Mouse (Mus musculus) MEL (cell line): ENCODE measurements around the gene Men1. TPM values are rescaled to one million over a fixed set of nuclear protein-coding genes. Genes with fewer than 3 reads are reported as not detected.

ENCODE experiments used
- DNase-seq: peaks from one replicate; pipeline ENCODE4 v3.0.0; 2011; ENCODE audit warnings: low read depth, low spot score
- H3K27ac ChIP-seq: 2 replicates; pipeline ENCODE4 v1.5.1; 2012; ENCODE audit warnings: low read depth, mild to moderate bottlenecking, control low read depth, low read length, moderate library complexity; ENCODE audit not compliant: control insufficient read depth
- H3K27me3 ChIP-seq, 2 experiments: fragments of 150-350 bp in 1 of 2; sonication (generic) in 1 of 2; 2 replicates each; pipeline ENCODE4 v1.6.1; 2012; ENCODE audit warnings: low read length in 2 of 2, mild to moderate bottlenecking in 2 of 2, improper control_type of control experiment in 1 of 2, moderate library complexity in 1 of 2; ENCODE audit not compliant: insufficient read depth in 2 of 2, control insufficient read depth in 1 of 2
- H3K36me3 ChIP-seq, 2 experiments: 2 replicates each; pipeline ENCODE4 v1.6.1; 2012 to 2014; ENCODE audit warnings: low read length in 2 of 2, improper control_type of control experiment in 1 of 2, inconsistent platforms in 1 of 2, mild to moderate bottlenecking in 1 of 2; ENCODE audit not compliant: insufficient read depth in 2 of 2, control insufficient read depth in 1 of 2
- H3K4me1 ChIP-seq, 2 experiments: fragments of 150-350 bp in 1 of 2; sonication (generic) in 1 of 2; 2 replicates each; pipeline ENCODE4 v1.6.1; 2012; ENCODE audit warnings: low read length in 2 of 2, improper control_type of control experiment in 1 of 2, mild to moderate bottlenecking in 1 of 2; ENCODE audit not compliant: insufficient read depth in 2 of 2, control insufficient read depth in 1 of 2
- H3K4me3 ChIP-seq, 2 experiments: fragments of 150-350 bp in 1 of 2; sonication (generic) in 1 of 2; 2 replicates each; pipeline ENCODE4 v1.5.1; 2012; ENCODE audit warnings: low read depth in 2 of 2, low read length in 2 of 2, mild to moderate bottlenecking in 2 of 2, moderate library complexity in 2 of 2, control low read depth in 1 of 2, improper control_type of control experiment in 1 of 2; ENCODE audit not compliant: control insufficient read depth in 1 of 2, insufficient read depth in 1 of 2
- H3K79me2 ChIP-seq: 2 replicates; pipeline ENCODE4 v1.6.1; 2012; ENCODE audit warnings: mild to moderate bottlenecking, low read length, moderate library complexity; ENCODE audit not compliant: control insufficient read depth, poor library complexity, insufficient read depth
- H3K9ac ChIP-seq: 2 replicates; pipeline ENCODE4 v1.6.1; 2012; ENCODE audit warnings: low read depth, mild to moderate bottlenecking, control low read depth, low read length, moderate library complexity; ENCODE audit not compliant: control insufficient read depth, poor library complexity, severe bottlenecking
- H3K9me3 ChIP-seq: fragments of 150-350 bp; sonication (generic); replicated peaks from 2 replicates; pipeline ENCODE4 v1.6.1; 2012; ENCODE audit warnings: mild to moderate bottlenecking, low read length, improper control_type of control experiment, moderate library complexity; ENCODE audit not compliant: insufficient read depth
- CHD2 ChIP-seq: IDR thresholded peaks from 2 replicates; pipeline ENCODE4 v1.6.1; 2011; ENCODE audit warnings: low read length, improper control_type of control experiment
- ELF1 ChIP-seq: IDR thresholded peaks from 2 replicates; pipeline ENCODE4 v1.6.1; 2014; ENCODE audit warnings: low read depth, mild to moderate bottlenecking, inconsistent platforms, low read length, improper control_type of control experiment, moderate library complexity
- EP300 ChIP-seq, 2 experiments: IDR thresholded peaks; 2 replicates each; pipeline ENCODE4 v1.6.1; 2011; ENCODE audit warnings: improper control_type of control experiment in 2 of 2, low read length in 2 of 2, low read depth in 1 of 2, mild to moderate bottlenecking in 1 of 2
- ETS1 ChIP-seq: IDR thresholded peaks from 2 replicates; pipeline ENCODE4 v1.6.1; 2012; ENCODE audit warnings: low read depth, mild to moderate bottlenecking, inconsistent platforms, low read length, improper control_type of control experiment, moderate library complexity
- GABPA ChIP-seq: IDR thresholded peaks from 2 replicates; pipeline ENCODE4 v1.6.1; 2012; ENCODE audit warnings: low read depth, mild to moderate bottlenecking, inconsistent platforms, low read length, improper control_type of control experiment, moderate library complexity
- GATA1 ChIP-seq: IDR thresholded peaks from 2 replicates; pipeline ENCODE4 v1.6.1; 2011; ENCODE audit warnings: low read depth, low read length, improper control_type of control experiment
- HCFC1 ChIP-seq: IDR thresholded peaks from 2 replicates; pipeline ENCODE4 v1.6.1; 2012; ENCODE audit warnings: low read depth, mild to moderate bottlenecking, inconsistent platforms, low read length, improper control_type of control experiment, moderate library complexity
- JUND ChIP-seq: IDR thresholded peaks from 2 replicates; pipeline ENCODE4 v1.6.1; 2011; ENCODE audit warnings: low read depth, mild to moderate bottlenecking, improper control_type of control experiment, low read length
- KAT2A ChIP-seq: conservative IDR thresholded peaks from 2 replicates; pipeline ENCODE4 v1.6.1; 2012; ENCODE audit warnings: low read depth, low read length, improper control_type of control experiment, inconsistent platforms
- MAZ ChIP-seq: IDR thresholded peaks from 2 replicates; pipeline ENCODE4 v1.6.1; 2012; ENCODE audit warnings: low read depth, mild to moderate bottlenecking, inconsistent platforms, low read length, improper control_type of control experiment
- MXI1 ChIP-seq: IDR thresholded peaks from 2 replicates; pipeline ENCODE4 v1.6.1; 2011; ENCODE audit warnings: mild to moderate bottlenecking, low read depth, low read length, improper control_type of control experiment
- MYC ChIP-seq: IDR thresholded peaks from 2 replicates; pipeline ENCODE4 v1.6.1; 2011; ENCODE audit warnings: low read depth, mild to moderate bottlenecking, low read length, improper control_type of control experiment, moderate library complexity
- NRF1 ChIP-seq: IDR thresholded peaks from 2 replicates; pipeline ENCODE4 v1.6.1; 2014; ENCODE audit warnings: low read depth, mild to moderate bottlenecking, inconsistent platforms, low read length, improper control_type of control experiment, moderate library complexity; ENCODE audit not compliant: poor library complexity, insufficient read depth, severe bottlenecking
- POLR2A ChIP-seq, 2 experiments: IDR thresholded peaks; 2 replicates each; pipeline ENCODE4 v1.6.1; 2011 to 2012; ENCODE audit warnings: low read length in 2 of 2, mild to moderate bottlenecking in 2 of 2, control low read depth in 1 of 2, improper control_type of control experiment in 1 of 2, low read depth in 1 of 2, moderate library complexity in 1 of 2; ENCODE audit not compliant: control insufficient read depth in 1 of 2, insufficient read depth in 1 of 2, poor library complexity in 1 of 2
- POLR2AphosphoS2 ChIP-seq: IDR thresholded peaks from 2 replicates; pipeline ENCODE4 v1.6.1; 2011; ENCODE audit warnings: low read length, improper control_type of control experiment
- RAD21 ChIP-seq: IDR thresholded peaks from 2 replicates; pipeline ENCODE4 v1.6.1; 2011; ENCODE audit warnings: mild to moderate bottlenecking, low read depth, low read length, improper control_type of control experiment
- RCOR1 ChIP-seq: IDR thresholded peaks from 2 replicates; pipeline ENCODE4 v1.6.1; 2012; ENCODE audit warnings: low read depth, mild to moderate bottlenecking, inconsistent platforms, low read length, improper control_type of control experiment
- SIN3A ChIP-seq: IDR thresholded peaks from 2 replicates; pipeline ENCODE4 v1.6.1; 2012; ENCODE audit warnings: low read length, improper control_type of control experiment, inconsistent platforms
- TAL1 ChIP-seq: IDR thresholded peaks from 2 replicates; pipeline ENCODE4 v1.6.1; 2012; ENCODE audit warnings: mild to moderate bottlenecking, inconsistent platforms, low read length, moderate library complexity, mixed read lengths
- TCF12 ChIP-seq: IDR thresholded peaks from 2 replicates; pipeline ENCODE4 v1.6.1; 2014; ENCODE audit warnings: low read depth, mild to moderate bottlenecking, inconsistent platforms, low read length, improper control_type of control experiment, moderate library complexity
- USF2 ChIP-seq, 2 experiments: IDR thresholded peaks; 2 replicates each; pipeline ENCODE4 v1.6.1; 2011 to 2012; ENCODE audit warnings: improper control_type of control experiment in 2 of 2, low read length in 2 of 2, borderline replicate concordance in 1 of 2, inconsistent platforms in 1 of 2, low read depth in 1 of 2, mild to moderate bottlenecking in 1 of 2; ENCODE audit not compliant: insufficient read depth in 1 of 2
- ZKSCAN1 ChIP-seq: IDR thresholded peaks from 2 replicates; pipeline ENCODE4 v1.6.1; 2012; ENCODE audit warnings: low read depth, mild to moderate bottlenecking, inconsistent platforms, low read length, improper control_type of control experiment, moderate library complexity
- ZMIZ1 ChIP-seq: IDR thresholded peaks from 2 replicates; pipeline ENCODE4 v1.6.1; 2012; ENCODE audit warnings: low read depth, mild to moderate bottlenecking, inconsistent platforms, low read length, improper control_type of control experiment, moderate library complexity
- ZNF384 ChIP-seq: IDR thresholded peaks from 2 replicates; pipeline ENCODE4 v1.6.1; 2012; ENCODE audit warnings: low read depth, mild to moderate bottlenecking, inconsistent platforms, low read length, improper control_type of control experiment
- polyA plus RNA-seq, 2 experiments: library from polyadenylated mRNA; stranded (reverse) in 1 of 2; unstranded in 1 of 2; fragments of >175 nt in 1 of 2; fragments of >200 nt in 1 of 2; gene quantifications; 2 replicates each; pipeline versions ENCODE4 v1.2.1 to v1.2.4; 2012; ENCODE audit warnings: low replicate concordance in 2 of 2, low read depth in 1 of 2; ENCODE audit not compliant: insufficient read length in 2 of 2, insufficient read depth in 1 of 2, missing spikeins in 1 of 2
- total RNA-seq: library from RNA; depleted of rRNA; stranded (reverse); fragments of 300-350 nt; gene quantifications from 2 replicates; pipeline ENCODE4 v1.2.3, GENCODE M21; 2012

The Men1 gene
- total and polyA plus RNA-seq, 3 experiments = 39.4 to 132 TPM; not detected in 1

- no peak for TF ChIP-seq USF2 (IDR thresholded peaks at IDR 0.05; ENCODE audit: borderline replicate concordance in 1 of 2, insufficient read depth in 1 of 2, low read depth in 1 of 2, low read length in 2 of 2)
- no peak; the same call in 1 of the 2 replicates for TF ChIP-seq KAT2A
- TF ChIP-seq NRF1 = no peak
- TF ChIP-seq MAZ = peak; percentile 62; the same call in 1 of the 2 replicates
- TF ChIP-seq SIN3A = peak; percentile 92
- no peak for TF ChIP-seq HCFC1
- peak; percentile 46; the same call in 1 of the 2 replicates for TF ChIP-seq ELF1
- TF ChIP-seq JUND = no peak
- TF ChIP-seq ZKSCAN1 = no peak
- TF ChIP-seq MXI1 = peak; percentile 86
- TF ChIP-seq TCF12 = peak; percentile 92
- TF ChIP-seq POLR2A (IDR thresholded peaks at IDR 0.05; ENCODE audit: control insufficient read depth in 1 of 2, insufficient read depth in 1 of 2, low read depth in 1 of 2, low read length in 2 of 2, poor library complexity in 1 of 2) = 0 out of 4 replicates have a peak, but pooled peaks of 1 of the 2 experiments have one; percentile 15
- no peak for TF ChIP-seq ZNF384
- TF ChIP-seq RAD21 = no peak
- TF ChIP-seq GATA1 = peak; percentile 84
- 0 out of 2 replicates have a peak, but pooled peaks have one; percentile 37 for TF ChIP-seq ZMIZ1
- TF ChIP-seq, all 39 proteins: peak for 14
These were observed 34.4 kb upstream of the Men1 start (continued) for GRCm38 (mm10) chr19:6300402-6300841.

DNA sequence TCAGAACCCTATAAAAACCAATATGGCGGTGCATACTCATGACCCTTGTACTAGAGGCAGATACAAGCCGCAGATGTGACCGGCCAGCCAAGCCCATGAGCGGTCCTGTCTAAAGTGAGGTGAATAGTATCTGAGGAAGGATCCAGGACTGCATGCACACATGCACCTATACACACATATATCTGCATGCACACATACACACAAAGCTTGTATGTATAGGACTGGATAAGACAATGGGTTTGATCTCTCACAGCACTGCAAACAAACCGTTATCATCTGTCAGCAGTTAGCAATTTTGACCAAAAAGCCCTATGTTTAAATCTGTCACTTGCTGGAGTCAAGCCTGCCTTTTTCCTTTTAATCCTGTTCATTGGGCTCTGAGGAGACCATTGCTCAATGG is 32.7 kb upstream of the Men1 start:
- H3K79me2 ChIP-seq = no peaks in the 10 kb centered on the region; the same call in 1 of the 2 replicates
- H3K4me3 ChIP-seq = no peak overlapping the region
- peak overlapping the region; percentile 51 for H3K27ac ChIP-seq
- H3K36me3 ChIP-seq = peaks cover 0 to 47% of the 10 kb centered on the region in 2 experiments; a peak in 3 of 4 replicates
- peak; percentile 68 for DNase-seq
- TF ChIP-seq TCF12 (peak; percentile 72; the same call in 1 of the 2 replicates), GATA1 (peak; percentile 71), ETS1 (peak; percentile 49; the same call in 1 of the 2 replicates), POLR2AphosphoS2 (peak; percentile 36; the same call in 1 of the 2 replicates), RCOR1 (peak; percentile 64), TAL1 (peak; percentile 72), MYC (no peak), EP300 (IDR thresholded peaks at IDR 0.05; ENCODE audit: low read depth in 1 of 2, low read length in 2 of 2) (peak; percentile 52 to 78), SIN3A (peak; percentile 55; the same call in 1 of the 2 replicates), CHD2 (no peak), KAT2A (peak; percentile 19; the same call in 1 of the 2 replicates), GABPA (no peak), MXI1 (peak; percentile 48; the same call in 1 of the 2 replicates)
- peak overlapping the region; percentile 37 for H3K9ac ChIP-seq
- no peaks in the 10 kb centered on the region for H3K9me3 ChIP-seq
- H3K4me1 ChIP-seq = peaks cover 29 to 52% of the 10 kb centered on the region in 2 experiments
- no peaks in the 10 kb centered on the region for H3K27me3 ChIP-seq
